Mouse (Mus musculus) ES-E14 (cell line): Measurements from ENCODE around the gene Dnajc2. TPM values are rescaled to one million over a fixed set of nuclear protein-coding genes. Genes with fewer than 3 reads are reported as not detected.

Source experiments
- DNase-seq: peaks from one replicate; pipeline ENCODE4 v3.0.0-alpha.2; 2013; ENCODE audit warnings: low read depth, low spot score
- H3K27ac ChIP-seq: 2 replicates; pipeline ENCODE4 v1.5.1; 2012; ENCODE audit warnings: low read depth, mild to moderate bottlenecking, low read length, moderate library complexity, mixed read lengths; ENCODE audit not compliant: poor library complexity, insufficient read depth, severe bottlenecking
- H3K36me3 ChIP-seq: 2 replicates; pipeline ENCODE4 v1.6.1; 2012; ENCODE audit warnings: mild to moderate bottlenecking, low read length, moderate library complexity, mixed read lengths; ENCODE audit not compliant: control insufficient read depth, poor library complexity, insufficient read depth, severe bottlenecking
- H3K4me1 ChIP-seq, 2 experiments: fragments of 150-350 bp in 1 of 2; sonication (generic) in 1 of 2; 2 replicates each; pipeline ENCODE4 v1.6.1; 2012; ENCODE audit warnings: low read length in 2 of 2, mild to moderate bottlenecking in 1 of 2, mixed read lengths in 1 of 2; ENCODE audit not compliant: control insufficient read depth in 2 of 2, insufficient read depth in 2 of 2, poor library complexity in 1 of 2
- H3K4me3 ChIP-seq, 2 experiments: fragments of 150-350 bp in 1 of 2; sonication (generic) in 1 of 2; 2 replicates each; pipeline ENCODE4 v1.5.1; 2012; ENCODE audit warnings: low read length in 2 of 2, low read depth in 1 of 2, mild to moderate bottlenecking in 1 of 2, mixed read lengths in 1 of 2; ENCODE audit not compliant: insufficient read depth in 1 of 2, poor library complexity in 1 of 2, severe bottlenecking in 1 of 2
- H3K9ac ChIP-seq: 2 replicates; pipeline ENCODE4 v1.6.1; 2012; ENCODE audit warnings: low read depth, mild to moderate bottlenecking, low read length, mixed read lengths; ENCODE audit not compliant: poor library complexity, insufficient read depth, severe bottlenecking
- H3K9me3 ChIP-seq: fragments of 150-350 bp; sonication (generic); 2 replicates; pipeline ENCODE4 v1.6.1; 2012; ENCODE audit warnings: low read depth, mild to moderate bottlenecking, low read length; ENCODE audit not compliant: control insufficient read depth, insufficient read depth
- CHD2 ChIP-seq: IDR thresholded peaks from 2 replicates; pipeline ENCODE4 v1.6.1; 2014; ENCODE audit warnings: mild to moderate bottlenecking, low read depth, low read length, inconsistent platforms
- HCFC1 ChIP-seq: IDR thresholded peaks from 2 replicates; pipeline ENCODE4 v1.6.1; 2012; ENCODE audit warnings: low read length, inconsistent platforms, borderline replicate concordance; ENCODE audit not compliant: insufficient read depth
- MAFK ChIP-seq: IDR thresholded peaks from 2 replicates; pipeline ENCODE4 v1.6.1; 2014; ENCODE audit warnings: mild to moderate bottlenecking, low read depth, low read length, inconsistent platforms; ENCODE audit not compliant: insufficient read depth
- ZC3H11A ChIP-seq: IDR thresholded peaks from 2 replicates; pipeline ENCODE4 v1.6.1; 2012; ENCODE audit warnings: low read depth, mild to moderate bottlenecking, inconsistent platforms, low read length, borderline replicate concordance
- ZNF384 ChIP-seq: IDR thresholded peaks from 2 replicates; pipeline ENCODE4 v1.6.1; 2012; ENCODE audit warnings: low read depth, low read length, inconsistent platforms
- in situ Hi-C, 2 experiments: fragments of 600-800 bp; cut with MboI; formaldehyde crosslinking; loops; one replicate each; pipeline ENCODE4 v1.15.1; 2025; ENCODE audit warnings: low sequenced_read_pairs in 2 of 2, inconsistent platforms in 1 of 2; ENCODE audit not compliant: unreplicated experiment in 2 of 2
- total RNA-seq: library from RNA; depleted of rRNA; stranded (reverse); fragments of 300-350 nt; gene quantifications from 2 replicates; pipeline ENCODE4 v1.2.3, GENCODE M21; 2012

The Dnajc2 gene
- total RNA-seq, 1 experiment, result 96.0 TPM

GRCm38 (mm10) chr5:21735584-21735983, 49.5 kb downstream of the Dnajc2 start:
- peak; percentile 90 for DNase-seq
- in situ Hi-C loops, result no loop called here
- Histone ChIP-seq H3K36me3 (peaks cover 5% of the 10 kb centered on the region; the same call in 1 of the 2 replicates), H3K9ac (no peak overlapping the region), H3K27ac (no peak overlapping the region), H3K4me1 (peaks cover 3 to 14% of the 10 kb centered on the region in 2 experiments; a peak in 3 of 4 replicates), H3K4me3 (peak overlapping the region in 1 of 2 experiments; percentile 33; a peak in 2 of 4 replicates), H3K9me3 (no peaks in the 10 kb centered on the region)
- TF ChIP-seq ZNF384 (no peak), MAFK (no peak), ZC3H11A (peak; percentile 27; the same call in 1 of the 2 replicates)

DNA sequence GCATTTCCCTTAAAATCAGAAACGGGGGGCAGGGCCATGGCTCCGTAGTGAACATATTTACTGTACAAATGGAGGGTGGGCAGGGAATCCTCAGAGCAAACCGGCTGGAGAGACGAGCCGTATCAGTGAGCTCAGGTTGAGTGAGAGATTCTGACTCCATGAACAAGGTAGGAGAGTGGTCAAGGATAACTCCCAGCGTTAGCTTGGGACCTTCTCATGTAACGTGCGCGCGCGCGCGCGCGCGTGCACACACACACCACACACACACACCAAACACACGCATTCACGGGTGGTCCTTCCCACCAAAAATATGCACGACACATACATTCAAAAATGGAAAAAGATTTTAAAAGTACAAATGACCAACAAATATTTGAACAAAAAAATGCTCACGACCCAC, 50.0 kb downstream of the Dnajc2 start:
- Histone ChIP-seq H3K9ac (no peak overlapping the region), H3K4me1 (peaks cover 2 to 14% of the 10 kb centered on the region in 2 experiments; a peak in 3 of 4 replicates), H3K27ac (no peak overlapping the region), H3K4me3 (peak overlapping the region in 1 of 2 experiments; percentile 33; a peak in 2 of 4 replicates), H3K36me3 (0 out of 2 replicates have a peak, but pooled peaks cover 3% of the 10 kb centered on the region), H3K9me3 (no peaks in the 10 kb centered on the region)
- in situ Hi-C loops, result no loop called here
- TF ChIP-seq CHD2 (no peak), ZNF384 (no peak), MAFK (no peak), HCFC1 (no peak), ZC3H11A (no peak)
- no peak for DNase-seq

GRCm38 (mm10) chr5:21732930-21733329, 52.1 kb downstream of the Dnajc2 start:
- H3K36me3 ChIP-seq, result no peaks in the 10 kb centered on the region
- peaks cover 2 to 9% of the 10 kb centered on the region in 2 experiments; a peak in 3 of 4 replicates for H3K4me1 ChIP-seq
- in situ Hi-C loops, result no loop called here
- no peak for DNase-seq
- H3K27ac ChIP-seq, result no peak overlapping the region
- H3K9ac ChIP-seq, result no peak overlapping the region
- no peak overlapping the region for H3K4me3 ChIP-seq
- TF ChIP-seq HCFC1, result no peak
- no peak for TF ChIP-seq ZNF384
- TF ChIP-seq MAFK, result no peak
- no peak for TF ChIP-seq CHD2
- TF ChIP-seq ZC3H11A, result no peak
- H3K9me3 ChIP-seq, result no peaks in the 10 kb centered on the region

- Histone ChIP-seq H3K4me3 (no peak overlapping the region), H3K4me1 (peaks cover 2 to 8% of the 10 kb centered on the region in 2 experiments; a peak in 3 of 4 replicates), H3K27ac (no peak overlapping the region), H3K36me3 (no peaks in the 10 kb centered on the region), H3K9me3 (no peaks in the 10 kb centered on the region), H3K9ac (no peak overlapping the region)
- in situ Hi-C loops, result no loop called here
- TF ChIP-seq CHD2 (no peak), ZNF384 (no peak), MAFK (no peak), ZC3H11A (no peak), HCFC1 (no peak)
- no peak for DNase-seq
Observed at GRCm38 (mm10) chr5:21732177-21732911, 52.7 kb downstream of the Dnajc2 start.
